Mouse (Mus musculus) C2C12 (cell line): ENCODE measurements around the gene Clpp. TPM values are rescaled to one million over a fixed set of nuclear protein-coding genes. Genes with fewer than 3 reads are reported as not detected.
A peak's percentile ranks its signal among the peaks of the same experiment; 100 is the strongest.

Experiments used
- H3K27me3 ChIP-seq: one replicate; pipeline ENCODE4 v1.6.1; 2011; ENCODE audit not compliant: control insufficient read depth, insufficient read depth, insufficient read length
- H3K36me3 ChIP-seq: one replicate; pipeline ENCODE4 v1.6.1; 2011; ENCODE audit not compliant: control insufficient read depth, insufficient read depth
- H3K4me3 ChIP-seq: one replicate; pipeline ENCODE4 v1.5.1; 2011; ENCODE audit warnings: mild to moderate bottlenecking, control low read depth; ENCODE audit not compliant: poor library complexity, insufficient read depth, severe bottlenecking
- H3K79me2 ChIP-seq: one replicate; pipeline ENCODE4 v1.6.1; 2011; ENCODE audit not compliant: control insufficient read depth, insufficient read depth
- H3K79me3 ChIP-seq: one replicate; pipeline ENCODE4 v1.6.1; 2011; ENCODE audit warnings: low read depth, control low read depth
- H3ac ChIP-seq: one replicate; pipeline ENCODE3; 2011; ENCODE audit warnings: low read depth; ENCODE audit not compliant: control insufficient read depth, insufficient read length
- CEBPB ChIP-seq: IDR thresholded peaks from one replicate; pipeline ENCODE4 v1.6.1; 2011; ENCODE audit warnings: low read depth, mild to moderate bottlenecking, control low read depth, moderate library complexity
- CTCF ChIP-seq: IDR thresholded peaks from one replicate; pipeline ENCODE4 v1.5.1; 2011; ENCODE audit not compliant: control insufficient read depth, insufficient read depth, insufficient read length
- FOSL1 ChIP-seq: IDR thresholded peaks from one replicate; pipeline ENCODE4 v1.8.0; 2011; ENCODE audit warnings: mild to moderate bottlenecking, low read length; ENCODE audit not compliant: poor library complexity, insufficient read depth, severe bottlenecking
- MAX ChIP-seq: IDR thresholded peaks from one replicate; pipeline ENCODE4 v1.6.1; 2011; ENCODE audit warnings: mild to moderate bottlenecking, control low read depth
- MYOD1 ChIP-seq: IDR thresholded peaks from one replicate; pipeline ENCODE4 v1.6.1; 2011; ENCODE audit warnings: low read depth; ENCODE audit not compliant: control insufficient read depth, insufficient read length
- MYOG ChIP-seq: IDR thresholded peaks from one replicate; pipeline ENCODE4 v1.6.1; 2011; ENCODE audit not compliant: control insufficient read depth, insufficient read length; ENCODE audit errors: extremely low read depth
- USF1 ChIP-seq: IDR thresholded peaks from one replicate; pipeline ENCODE4 v1.6.1; 2011; ENCODE audit warnings: low read depth, mild to moderate bottlenecking, control low read depth, moderate library complexity
- polyA plus RNA-seq: library from polyadenylated mRNA; unstranded; fragments of >200 nt; fragmentation: generic; extraction: Trizol; gene quantifications from one replicate; pipeline ENCODE4 v1.2.1, GENCODE M21; 2012; ENCODE audit warnings: missing spikeins

Clpp gene
- polyA plus RNA-seq, 1 experiment, result 153 TPM

- TF ChIP-seq CTCF, result no peak
- TF ChIP-seq USF1, result no peak
- no peak for TF ChIP-seq MAX
- TF ChIP-seq MYOG, result no peak
- TF ChIP-seq CEBPB, result no peak
- TF ChIP-seq FOSL1, result no peak
- no peak for TF ChIP-seq MYOD1
- H3ac ChIP-seq, result no peak overlapping the region
- H3K36me3 ChIP-seq, result peaks cover 16% of the 10 kb centered on the region
- peaks cover 28% of the 10 kb centered on the region for H3K79me2 ChIP-seq
- peaks cover 19% of the 10 kb centered on the region for H3K79me3 ChIP-seq
- no peak overlapping the region for H3K4me3 ChIP-seq
- no peaks in the 10 kb centered on the region for H3K27me3 ChIP-seq
Observed at GRCm38 (mm10) chr17:56988441-56988840, 1.7 kb upstream of the Clpp start.

- Histone ChIP-seq H3K79me3 (peaks cover 19% of the 10 kb centered on the region), H3K4me3 (no peak overlapping the region), H3ac (no peak overlapping the region), H3K79me2 (peaks cover 28% of the 10 kb centered on the region), H3K36me3 (peaks cover 21% of the 10 kb centered on the region), H3K27me3 (no peaks in the 10 kb centered on the region)
- no peak for TF ChIP-seq USF1
- no peak for TF ChIP-seq CTCF
Observed at GRCm38 (mm10) chr17:56988921-56989430, 1.1 kb upstream of the Clpp start.

- peaks cover 26% of the 10 kb centered on the region for H3K36me3 ChIP-seq
- TF ChIP-seq FOSL1, result no peak
- peak; percentile 68 for TF ChIP-seq USF1
- TF ChIP-seq CEBPB, result no peak
- peak; percentile 67 for TF ChIP-seq MAX
- no peak for TF ChIP-seq MYOG
- no peak for TF ChIP-seq MYOD1
- peaks cover 28% of the 10 kb centered on the region for H3K79me2 ChIP-seq
- peak overlapping the region; percentile 57 for H3ac ChIP-seq
- H3K79me3 ChIP-seq, result peaks cover 19% of the 10 kb centered on the region
- no peaks in the 10 kb centered on the region for H3K27me3 ChIP-seq
- H3K4me3 ChIP-seq, result peak overlapping the region; percentile 76
Observed at GRCm38 (mm10) chr17:56989467-56990114, 514 bp upstream of the Clpp start.

- Histone ChIP-seq H3K27me3 (no peaks in the 10 kb centered on the region), H3ac (peak overlapping the region; percentile 60), H3K79me3 (peaks cover 19% of the 10 kb centered on the region), H3K4me3 (peak overlapping the region; percentile 76), H3K79me2 (peaks cover 28% of the 10 kb centered on the region), H3K36me3 (peaks cover 39% of the 10 kb centered on the region)
- no peak for TF ChIP-seq MYOG
Observed at GRCm38 (mm10) chr17:56990966-56991365, 861 bp downstream of the Clpp start.

- H3K79me2 ChIP-seq, result peaks cover 28% of the 10 kb centered on the region
- peaks cover 47% of the 10 kb centered on the region for H3K36me3 ChIP-seq
- H3K4me3 ChIP-seq, result no peak overlapping the region
- H3K79me3 ChIP-seq, result peaks cover 21% of the 10 kb centered on the region
- TF ChIP-seq MAX (no peak), CTCF (no peak), MYOG (no peak), CEBPB (no peak), MYOD1 (no peak), FOSL1 (no peak), USF1 (no peak)
- no peak overlapping the region for H3ac ChIP-seq
- no peaks in the 10 kb centered on the region for H3K27me3 ChIP-seq
Observed at GRCm38 (mm10) chr17:56995046-56995445, 4.9 kb downstream of the Clpp start.

GRCm38 (mm10) chr17:56996506-56996905 lies 6.4 kb downstream of the Clpp start:
- peaks cover 9% of the 10 kb centered on the region for H3K79me3 ChIP-seq
- TF ChIP-seq FOSL1 (no peak), CEBPB (no peak), CTCF (no peak), USF1 (no peak), MYOD1 (no peak), MAX (no peak), MYOG (no peak)
- H3K27me3 ChIP-seq, result no peaks in the 10 kb centered on the region
- peaks cover 43% of the 10 kb centered on the region for H3K36me3 ChIP-seq
- H3K79me2 ChIP-seq, result peaks cover 13% of the 10 kb centered on the region
- no peak overlapping the region for H3K4me3 ChIP-seq
- no peak overlapping the region for H3ac ChIP-seq
